Mouse (Mus musculus) gonadal fat pad, adult 2 months (tissue): ENCODE measurements around the gene Epb41l3. TPM values are rescaled to one million over a fixed set of nuclear protein-coding genes. Genes with fewer than 3 reads are reported as not detected.

Experiments
- polyA plus RNA-seq: library from polyadenylated mRNA; depleted of rRNA; stranded (reverse); fragments of >200 nt; gene quantifications from 2 replicates; pipeline ENCODE4 v1.2.3, GENCODE M21; 2012; rRNA removed

Gene Epb41l3
- polyA plus RNA-seq, 1 experiment: 4.3 TPM

Other genes with a start within 250 kb of the Epb41l3 start
- gene Tmem200c, start 249.1 kb upstream of the Epb41l3 start, polyA plus RNA-seq: 2.3 and 4.0 TPM in 2 replicates